Comparison of ENCODE assay signal across 8 mouse cellular contexts in genomic region chr7:6283451-6284075, GRCm38 (mm10). TPM values are rescaled to one million over a fixed set of nuclear protein-coding genes. Genes with fewer than 3 reads are reported as not detected.
A peak's percentile ranks its signal among the peaks of the same experiment; 100 is the strongest.
DNase-seq lines count a peak whose midpoint lies in the region; ATAC-seq and TF ChIP-seq lines count a peak whose summit lies in the region.

No protein-coding gene starts in this region.

- no peaks in the 10 kb centered on the region for H3K36me3 ChIP-seq in embryonic facial prominence, embryonic 11.5 days (replicated peaks; ENCODE audit: control insufficient read depth, insufficient read depth, low read depth, low read length)
- no peaks in the 10 kb centered on the region for H3K36me3 ChIP-seq in kidney, adult 2 months (ENCODE audit: control insufficient read depth, insufficient read depth, low read length)
- H3K36me3 ChIP-seq in limb, embryonic 12.5 days = no peaks in the 10 kb centered on the region
- H3K36me3 ChIP-seq in midbrain, embryonic 15.5 days (replicated peaks) = no peaks in the 10 kb centered on the region
- no peaks in the 10 kb centered on the region for H3K36me3 ChIP-seq in spleen, adult 2 months (ENCODE audit: control insufficient read depth, insufficient read depth, low read length)

- ATAC-seq in embryonic facial prominence, embryonic 11.5 days (replicated peaks; ENCODE audit: insufficient number of reproducible peaks, low FRiP score, low TSS enrichment, low read depth) = peak; percentile 64
- ATAC-seq in limb, embryonic 12.5 days (ENCODE audit: insufficient number of reproducible peaks, insufficient read depth, low FRiP score, low TSS enrichment, low read depth) = peak; percentile 57
- peak; percentile 74 for ATAC-seq in midbrain, embryonic 15.5 days (replicated peaks)

- H3K4me1 ChIP-seq in embryonic facial prominence, embryonic 11.5 days (ENCODE audit: control insufficient read depth, insufficient read depth, low read length) = no peaks in the 10 kb centered on the region
- no peaks in the 10 kb centered on the region for H3K4me1 ChIP-seq in kidney, adult 2 months (ENCODE audit: control insufficient read depth, insufficient read depth, low read length)
- H3K4me1 ChIP-seq in limb, embryonic 12.5 days (replicated peaks) = peaks cover 10% of the 10 kb centered on the region
- peaks cover 29% of the 10 kb centered on the region for H3K4me1 ChIP-seq in midbrain, embryonic 15.5 days
- peaks cover 7% of the 10 kb centered on the region; the same call in 1 of the 2 replicates for H3K4me1 ChIP-seq in spleen, adult 2 months (ENCODE audit: control insufficient read depth, insufficient read depth, insufficient read length)

- H3K9me3 ChIP-seq in embryonic facial prominence, embryonic 11.5 days (replicated peaks; ENCODE audit: control insufficient read depth, low read length) = no peaks in the 10 kb centered on the region
- no peaks in the 10 kb centered on the region for H3K9me3 ChIP-seq in limb, embryonic 12.5 days
- no peaks in the 10 kb centered on the region for H3K9me3 ChIP-seq in midbrain, embryonic 15.5 days

- peak; percentile 64 to 70 for DNase-seq in urinary bladder, adult 18-20 months (ENCODE audit: low spot score in 2 of 2)
- DNase-seq in urinary bladder, postnatal 10 days (ENCODE audit: low spot score) = no peak
- DNase-seq in embryonic facial prominence, embryonic 11.5 days (ENCODE audit: low spot score) = peak; percentile 93
- peak; percentile 83 to 90 for DNase-seq in heart, adult 18-20 months
- peak; percentile 86 for DNase-seq in kidney, adult 2 months
- peak; percentile 75 to 77 for DNase-seq in spleen, adult 2 months (ENCODE audit: low read depth in 1 of 2, low spot score in 2 of 2)

- peak overlapping the region; percentile 51 for H3K4me2 ChIP-seq in embryonic facial prominence, embryonic 11.5 days (ENCODE audit: low read depth, low read length)
- H3K4me2 ChIP-seq in limb, embryonic 12.5 days = peak overlapping the region; percentile 59
- H3K4me2 ChIP-seq in midbrain, embryonic 15.5 days = peak overlapping the region; percentile 55

- peak; percentile 45 for TF ChIP-seq CTCF in kidney, adult 2 months (conservative IDR thresholded peaks at IDR 0.05; ENCODE audit: insufficient read depth, insufficient read length, low read depth, low read length)
- TF ChIP-seq CTCF in spleen, adult 2 months (IDR thresholded peaks at IDR 0.05; ENCODE audit: extremely low read depth, insufficient read depth, insufficient read length, insufficient replicate concordance) = peak; percentile 21; the same call in 1 of the 2 replicates

- H3K9ac ChIP-seq in embryonic facial prominence, embryonic 11.5 days (replicated peaks; ENCODE audit: low read length) = peak overlapping the region; percentile 59
- H3K9ac ChIP-seq in limb, embryonic 12.5 days (replicated peaks) = peak overlapping the region; percentile 58; the same call in 1 of the 2 replicates
- H3K9ac ChIP-seq in midbrain, embryonic 15.5 days = peak overlapping the region; percentile 58

- TF ChIP-seq POLR2A in kidney, adult 2 months (IDR thresholded peaks at IDR 0.05; ENCODE audit: low read depth, low read length) = no peak
- peak; percentile 40 for TF ChIP-seq POLR2A in spleen, adult 2 months (IDR thresholded peaks at IDR 0.05; ENCODE audit: low read depth, low read length)

- H3K4me3 ChIP-seq in embryonic facial prominence, embryonic 11.5 days (ENCODE audit: low read depth, low read length) = peak overlapping the region; percentile 45
- H3K4me3 ChIP-seq in kidney, adult 2 months (ENCODE audit: insufficient read depth, low read depth, low read length) = peak overlapping the region; percentile 72
- peak overlapping the region; percentile 52 for H3K4me3 ChIP-seq in limb, embryonic 12.5 days (replicated peaks)
- peak overlapping the region; percentile 57 for H3K4me3 ChIP-seq in midbrain, embryonic 15.5 days
- peak overlapping the region; percentile 79 for H3K4me3 ChIP-seq in spleen, adult 2 months (ENCODE audit: extremely low read depth, insufficient read depth, insufficient read length)

- no peak overlapping the region for H3K27ac ChIP-seq in embryonic facial prominence, embryonic 11.5 days (replicated peaks; ENCODE audit: low read depth, low read length)
- peak overlapping the region; percentile 91 for H3K27ac ChIP-seq in kidney, adult 2 months (ENCODE audit: insufficient read depth, low read depth, low read length)
- H3K27ac ChIP-seq in limb, embryonic 12.5 days = peak overlapping the region; percentile 85
- H3K27ac ChIP-seq in midbrain, embryonic 15.5 days = peak overlapping the region; percentile 92
- H3K27ac ChIP-seq in spleen, adult 2 months (ENCODE audit: insufficient read depth, low read length) = peak overlapping the region; percentile 83

- H3K27me3 ChIP-seq in embryonic facial prominence, embryonic 11.5 days (ENCODE audit: control insufficient read depth, insufficient read depth, low read length) = no peaks in the 10 kb centered on the region
- H3K27me3 ChIP-seq in kidney, adult 2 months (replicated peaks; ENCODE audit: control insufficient read depth, insufficient read depth, low read length) = no peaks in the 10 kb centered on the region
- no peaks in the 10 kb centered on the region for H3K27me3 ChIP-seq in limb, embryonic 12.5 days
- H3K27me3 ChIP-seq in midbrain, embryonic 15.5 days (replicated peaks) = no peaks in the 10 kb centered on the region
- no peaks in the 10 kb centered on the region for H3K27me3 ChIP-seq in spleen, adult 2 months (ENCODE audit: control insufficient read depth, insufficient read depth, low read length)

- 1% methylated on average over 23 of the region's 23 CpGs for WGBS in embryonic facial prominence, embryonic 11.5 days
- 1% methylated on average over 23 of the region's 23 CpGs for WGBS in kidney, adult 2 months
- WGBS in limb, embryonic 12.5 days = 1% methylated on average over 23 of the region's 23 CpGs
- 1% methylated on average over 23 of the region's 23 CpGs for WGBS in midbrain, embryonic 15.5 days
- under 1% methylated on average over 23 of the region's 23 CpGs for whole genome bisulfite sequencing in spleen, adult 2 months

RNA-seq across cellular contexts. Expression of gene Zfp667, which starts 2.8 kb away (rescaled TPM):
- polyA plus RNA-seq in embryonic facial prominence, embryonic 11.5 days (2014; fragmentation: Nextera tagmentation; extraction: Ambion mirVana) = 7.4 and 8.2 TPM in 2 replicates
- 1 to 10 TPM; 2.7 to 3.7 TPM for total RNA-seq in heart, adult 18-20 months (2021)
- polyA plus RNA-seq in kidney, adult 2 months (2012; rRNA removed) = 0.75 and 0.95 TPM in 2 replicates
- 8.3 and 8.8 TPM in 2 replicates for polyA plus RNA-seq in limb, embryonic 12.5 days (2016; fragmentation: Nextera tagmentation; extraction: Ambion mirVana)
- polyA plus RNA-seq in midbrain, embryonic 15.5 days (2015; fragmentation: Nextera tagmentation; extraction: Ambion mirVana) = 15.5 and 16.8 TPM in 2 replicates
- 0.35 and 0.44 TPM in 2 replicates for polyA plus RNA-seq in spleen, adult 2 months (2012; rRNA removed)

RNA-seq across cellular contexts. Expression of gene Epp13, which starts 31.1 kb away (rescaled TPM):
- not detected in 2 replicates for polyA plus RNA-seq in embryonic facial prominence, embryonic 11.5 days (2014; fragmentation: Nextera tagmentation; extraction: Ambion mirVana)
- total RNA-seq in heart, adult 18-20 months (2021) = not detected
- not detected in 2 replicates for polyA plus RNA-seq in kidney, adult 2 months (2012; rRNA removed)
- polyA plus RNA-seq in limb, embryonic 12.5 days (2016; fragmentation: Nextera tagmentation; extraction: Ambion mirVana) = not detected in 2 replicates
- not detected in 2 replicates for polyA plus RNA-seq in midbrain, embryonic 15.5 days (2015; fragmentation: Nextera tagmentation; extraction: Ambion mirVana)
- polyA plus RNA-seq in spleen, adult 2 months (2012; rRNA removed) = not detected in 2 replicates

RNA-seq across cellular contexts. Expression of gene Zfp583, which starts 47.5 kb away (rescaled TPM):
- 8.3 and 8.8 TPM in 2 replicates for polyA plus RNA-seq in embryonic facial prominence, embryonic 11.5 days (2014; fragmentation: Nextera tagmentation; extraction: Ambion mirVana)
- total RNA-seq in heart, adult 18-20 months (2021) = 1 to 10 TPM; 2.9 to 3.0 TPM
- 0.36 and 0.45 TPM in 2 replicates for polyA plus RNA-seq in kidney, adult 2 months (2012; rRNA removed)
- polyA plus RNA-seq in limb, embryonic 12.5 days (2016; fragmentation: Nextera tagmentation; extraction: Ambion mirVana) = 8.2 and 8.8 TPM in 2 replicates
- 14.6 TPM in 2 replicates for polyA plus RNA-seq in midbrain, embryonic 15.5 days (2015; fragmentation: Nextera tagmentation; extraction: Ambion mirVana)
- polyA plus RNA-seq in spleen, adult 2 months (2012; rRNA removed) = 0.56 and 0.77 TPM in 2 replicates

RNA-seq across cellular contexts. Expression of gene Gm3854, which starts 60.0 kb away (rescaled TPM):
- 1.4 and 1.6 TPM in 2 replicates for polyA plus RNA-seq in embryonic facial prominence, embryonic 11.5 days (2014; fragmentation: Nextera tagmentation; extraction: Ambion mirVana)
- total RNA-seq in heart, adult 18-20 months (2021) = under 1 TPM; 0.22 to 0.36 TPM
- polyA plus RNA-seq in kidney, adult 2 months (2012; rRNA removed) = 0.19 and 0.28 TPM in 2 replicates
- 3.5 and 4.1 TPM in 2 replicates for polyA plus RNA-seq in limb, embryonic 12.5 days (2016; fragmentation: Nextera tagmentation; extraction: Ambion mirVana)
- polyA plus RNA-seq in midbrain, embryonic 15.5 days (2015; fragmentation: Nextera tagmentation; extraction: Ambion mirVana) = 8.9 and 11.1 TPM in 2 replicates
- polyA plus RNA-seq in spleen, adult 2 months (2012; rRNA removed) = 0.02 and 0.08 TPM in 2 replicates
